In genomic region chr4:149806699-149807381, GRCm38 (mm10) we compare ENCODE assay signal across 8 mouse cellular contexts. TPM values are rescaled to one million over a fixed set of nuclear protein-coding genes. Genes with fewer than 3 reads are reported as not detected.
DNase-seq lines count a peak whose midpoint lies in the region; ATAC-seq and TF ChIP-seq lines count a peak whose summit lies in the region.

No protein-coding gene starts in this region.

- no peak overlapping the region for H3K9ac ChIP-seq in forebrain, embryonic 11.5 days (ENCODE audit: low read length)

- peak; percentile 78 for DNase-seq in c-Kit-positive CD71-positive TER-119-negative erythroid progenitor cells, embryonic 14.5 days (ENCODE audit: low read depth)
- DNase-seq in forebrain, embryonic 11.5 days (ENCODE audit: low spot score), result peak; percentile 96
- DNase-seq in heart, postnatal 25 days (ENCODE audit: low spot score), result peak; percentile 67
- DNase-seq in layer of hippocampus, adult 11-12 months (ENCODE audit: low spot score), result peak; percentile 84
- peak; percentile 84 to 89 for DNase-seq in lung, adult 18-20 months
- DNase-seq in testis, postnatal 10 days (ENCODE audit: low spot score), result peak; percentile 98

- 0 out of 2 replicates have a peak, but pooled peaks cover 3% of the 10 kb centered on the region for H3K36me3 ChIP-seq in E14TG2a.4 (ENCODE audit: insufficient read depth, low read length)
- H3K36me3 ChIP-seq in forebrain, embryonic 11.5 days (ENCODE audit: control insufficient read depth, insufficient read depth, low read length), result no peaks in the 10 kb centered on the region

- peaks cover 34% of the 10 kb centered on the region for H3K9me3 ChIP-seq in E14TG2a.4 (ENCODE audit: low read length)
- no peaks in the 10 kb centered on the region for H3K9me3 ChIP-seq in forebrain, embryonic 11.5 days (ENCODE audit: control insufficient read depth, low read length)

- intact Hi-C loops in heart, postnatal 25 days (cut with DNase I), result loop anchor here (1.0 to 5.0 kb wide), 5 partner anchors 32 to 290 kb away; no protein-coding TSS in a partner anchor

- TF ChIP-seq CTCF in E14TG2a.4 (conservative IDR thresholded peaks at IDR 0.05; ENCODE audit: low read length), result peak; percentile 74

- peaks cover 24% of the 10 kb centered on the region for H3K4me1 ChIP-seq in E14TG2a.4 (replicated peaks; ENCODE audit: low read depth, low read length)
- peaks cover 2% of the 10 kb centered on the region; the same call in 1 of the 2 replicates for H3K4me1 ChIP-seq in forebrain, embryonic 11.5 days (replicated peaks; ENCODE audit: control insufficient read depth, insufficient read depth, low read length)

- H3K4me3 ChIP-seq in E14TG2a.4 (replicated peaks; ENCODE audit: low read length), result no peak overlapping the region
- H3K4me3 ChIP-seq in forebrain, embryonic 11.5 days (ENCODE audit: low read depth, low read length), result no peak overlapping the region

- H3K27ac ChIP-seq in forebrain, embryonic 11.5 days (ENCODE audit: low read depth, low read length), result no peak overlapping the region

- no peak overlapping the region for H3K4me2 ChIP-seq in forebrain, embryonic 11.5 days (ENCODE audit: low read depth, low read length, severe bottlenecking)

- 53% methylated on average over 19 of the region's 19 CpGs for WGBS in forebrain, embryonic 11.5 days

- peak; percentile 79 for ATAC-seq in forebrain, embryonic 11.5 days (replicated peaks; ENCODE audit: low FRiP score)
- peak; percentile 79 for ATAC-seq in neutrophil, adult 5-6 weeks (ENCODE audit: extremely low read depth, insufficient number of reproducible peaks, low FRiP score, poor library complexity, severe bottlenecking)

- H3K27me3 ChIP-seq in E14TG2a.4 (ENCODE audit: insufficient read depth, low read length), result peaks cover 9% of the 10 kb centered on the region
- no peaks in the 10 kb centered on the region for H3K27me3 ChIP-seq in forebrain, embryonic 11.5 days (ENCODE audit: control insufficient read depth, insufficient read depth, low read length)

RNA-seq across cellular contexts. Expression of gene Slc25a33, which starts 32.8 kb away (rescaled TPM):
- polyA plus RNA-seq in forebrain, embryonic 11.5 days (2014; fragmentation: Nextera tagmentation; extraction: Ambion mirVana), result 12.0 and 12.2 TPM in 2 replicates
- total RNA-seq in heart, postnatal 25 days (2021), result 10 to 100 TPM; 22.5 to 30.5 TPM
- 11.9 and 12.7 TPM in 2 replicates for total RNA-seq in neutrophil, adult 5-6 weeks (2017)
